Comparison of ENCODE assay signal across 9 mouse cellular contexts in genomic region chr10:110600352-110600853, GRCm38 (mm10).
DNase-seq lines count a peak whose midpoint lies in the region; ATAC-seq and TF ChIP-seq lines count a peak whose summit lies in the region.
"Had no signal": no experiment of that assay in that cellular context is flagged by ENCODE, and none has a peak within 500 bp of the region (broad histone marks: within the 10 kb centered on the region; RNA-seq: fewer than 3 reads in every experiment).

No protein-coding gene starts in this region.

- no peak for TF ChIP-seq POLR2A in limb, embryonic 14.5 days (IDR thresholded peaks at IDR 0.05; ENCODE audit: borderline replicate concordance, extremely low read depth, insufficient read depth, insufficient read length)
- 0 out of 2 replicates have a peak, but pooled peaks have one; percentile 10 for TF ChIP-seq POLR2A in heart, adult 2 months (IDR thresholded peaks at IDR 0.05; ENCODE audit: insufficient read depth, low read depth, low read length)

- no peaks in the 10 kb centered on the region for H3K36me3 ChIP-seq in limb, embryonic 14.5 days (ENCODE audit: control insufficient read depth, insufficient read depth, low read length)
- no peaks in the 10 kb centered on the region for H3K36me3 ChIP-seq in limb, embryonic 10.5 days
- no peaks in the 10 kb centered on the region for H3K36me3 ChIP-seq in heart, adult 2 months (ENCODE audit: control insufficient read depth, insufficient read depth, low read length)
- H3K36me3 ChIP-seq in liver, embryonic 12.5 days, result no peaks in the 10 kb centered on the region
- H3K36me3 ChIP-seq: neural tube, embryonic 12.5 days had no signal

- H3K4me2 ChIP-seq in limb, embryonic 14.5 days (replicated peaks; ENCODE audit: low read depth, low read length, severe bottlenecking), result no peak overlapping the region
- H3K4me2 ChIP-seq in liver, embryonic 12.5 days, result no peak overlapping the region
- H3K4me2 ChIP-seq: neural tube, embryonic 12.5 days had no signal

- no peak overlapping the region for H3K4me3 ChIP-seq in limb, embryonic 14.5 days (replicated peaks; ENCODE audit: low read length)
- H3K4me3 ChIP-seq in limb, embryonic 10.5 days, result no peak overlapping the region
- no peak overlapping the region for H3K4me3 ChIP-seq in heart, adult 2 months
- no peak overlapping the region for H3K4me3 ChIP-seq in liver, embryonic 12.5 days
- H3K4me3 ChIP-seq: neural tube, embryonic 12.5 days had no signal

- H3K9me3 ChIP-seq in limb, embryonic 14.5 days (ENCODE audit: control insufficient read depth, low read length), result no peaks in the 10 kb centered on the region
- H3K9me3 ChIP-seq in limb, embryonic 10.5 days (replicated peaks), result no peaks in the 10 kb centered on the region
- no peaks in the 10 kb centered on the region for H3K9me3 ChIP-seq in liver, embryonic 12.5 days (replicated peaks)
- H3K9me3 ChIP-seq: neural tube, embryonic 12.5 days had no signal

- intact Hi-C loops in heart, adult 2 months (cut with DNase I), result no loop called here

- no peak for TF ChIP-seq EP300 in heart, adult 2 months (IDR thresholded peaks at IDR 0.05; ENCODE audit: insufficient read depth, low read depth, low read length)

- 66% methylated on average over 11 of the region's 11 CpGs for WGBS in limb, embryonic 14.5 days
- WGBS in limb, embryonic 10.5 days, result 73% methylated on average over 11 of the region's 11 CpGs
- WGBS in heart, adult 2 months, result 34% methylated on average over 11 of the region's 11 CpGs
- 31% methylated on average over 11 of the region's 11 CpGs for WGBS in liver, embryonic 12.5 days (ENCODE audit: insufficient replicate concordance)

- TF ChIP-seq CTCF in heart, adult 2 months (IDR thresholded peaks at IDR 0.05), result peak; percentile 36

- no peak for ATAC-seq in limb, embryonic 14.5 days (ENCODE audit: low FRiP score, low read depth)
- ATAC-seq in liver, embryonic 12.5 days, result 0 out of 2 replicates have a peak, but pooled peaks have one; percentile 32
- ATAC-seq in CD4-positive, CD25-positive, alpha-beta regulatory T cell, adult 4 months, result no peak

- DNase-seq in limb, embryonic 14.5 days (ENCODE audit: low spot score), result peak; percentile 13
- no peak for DNase-seq in limb, embryonic 10.5 days (ENCODE audit: low spot score)
- DNase-seq in heart, adult 2 months, result peak; percentile 19 to 21
- peak; percentile 12 for DNase-seq in kidney, adult 9 months
- DNase-seq in gastrocnemius, postnatal 25 days, result no peak
- DNase-seq in spleen, postnatal 14 days (ENCODE audit: low spot score in 2 of 2), result no peak

- no peaks in the 10 kb centered on the region for H3K79me2 ChIP-seq in heart, adult 2 months (replicated peaks; ENCODE audit: control insufficient read depth, insufficient read depth, low read length)

- H3K4me1 ChIP-seq in limb, embryonic 14.5 days (ENCODE audit: control insufficient read depth, insufficient read depth, low read length), result no peaks in the 10 kb centered on the region
- H3K4me1 ChIP-seq in limb, embryonic 10.5 days, result no peaks in the 10 kb centered on the region
- no peaks in the 10 kb centered on the region for H3K4me1 ChIP-seq in heart, adult 2 months (ENCODE audit: control insufficient read depth, insufficient read depth, low read length)
- H3K4me1 ChIP-seq in liver, embryonic 12.5 days, result no peaks in the 10 kb centered on the region
- H3K4me1 ChIP-seq: neural tube, embryonic 12.5 days had no signal

- no peak overlapping the region for H3K27ac ChIP-seq in limb, embryonic 14.5 days (replicated peaks; ENCODE audit: low read depth, low read length)
- no peak overlapping the region for H3K27ac ChIP-seq in limb, embryonic 10.5 days
- H3K27ac ChIP-seq in heart, adult 2 months, result no peak overlapping the region
- H3K27ac ChIP-seq in liver, embryonic 12.5 days, result no peak overlapping the region
- H3K27ac ChIP-seq: neural tube, embryonic 12.5 days had no signal

- H3K9ac ChIP-seq in limb, embryonic 14.5 days (ENCODE audit: low read depth, low read length, severe bottlenecking), result no peak overlapping the region
- H3K9ac ChIP-seq in heart, adult 2 months (ENCODE audit: low read depth, low read length), result no peak overlapping the region
- no peak overlapping the region for H3K9ac ChIP-seq in liver, embryonic 12.5 days
- H3K9ac ChIP-seq: neural tube, embryonic 12.5 days had no signal

- H3K27me3 ChIP-seq in limb, embryonic 14.5 days (ENCODE audit: control insufficient read depth, insufficient read depth, low read length), result no peaks in the 10 kb centered on the region
- no peaks in the 10 kb centered on the region for H3K27me3 ChIP-seq in limb, embryonic 10.5 days (ENCODE audit: low read depth, poor library complexity, severe bottlenecking)
- no peaks in the 10 kb centered on the region for H3K27me3 ChIP-seq in heart, adult 2 months (ENCODE audit: control insufficient read depth, insufficient read depth, low read length)
- H3K27me3 ChIP-seq in liver, embryonic 12.5 days (replicated peaks), result no peaks in the 10 kb centered on the region
- H3K27me3 ChIP-seq: neural tube, embryonic 12.5 days had no signal

Comparison
In these comparisons a context has a peak if more than half of its experiments do, and no peak if none do; other contexts are left out.
1. DNase-seq: peak in limb, embryonic 14.5 days (single experiment), heart, adult 2 months (2 of 2) and kidney, adult 9 months (single experiment); none in limb, embryonic 10.5 days (single experiment), gastrocnemius, postnatal 25 days (single experiment) and spleen, postnatal 14 days (0 of 2).